Mouse (Mus musculus) right cerebral cortex, postnatal 36 days (tissue): ENCODE data around the gene Comp.

Experiments
- DNase-seq, 2 experiments: peaks; one replicate each; pipeline ENCODE4 v3.0.0; 2022; ENCODE audit warnings: low spot score in 2 of 2, mixed read lengths in 1 of 2

Gene Comp

GRCm38 (mm10) chr8:70397611-70398563 is 24.5 kb downstream of the Comp start:
- no peak for DNase-seq

GRCm38 (mm10) chr8:70404212-70404611 is 30.9 kb downstream of the Comp start:
- DNase-seq: no peak

GRCm38 (mm10) chr8:70405189-70405588 is 31.8 kb downstream of the Comp start:
- DNase-seq: no peak

GRCm38 (mm10) chr8:70406427-70407069 is 33.2 kb downstream of the Comp start:
- no peak for DNase-seq

- DNase-seq: no peak
Measured at GRCm38 (mm10) chr8:70408301-70408700, 34.9 kb downstream of the Comp start.

- no peak for DNase-seq
Measured at GRCm38 (mm10) chr8:70409019-70409418, 35.7 kb downstream of the Comp start.

GRCm38 (mm10) chr8:70409455-70409871 is 36.1 kb downstream of the Comp start:
- peak in 1 of 2 experiments; percentile 42 for DNase-seq

- DNase-seq: no peak
Measured at GRCm38 (mm10) chr8:70410281-70410680, 36.9 kb downstream of the Comp start.

GRCm38 (mm10) chr8:70414310-70414946 is 41.1 kb downstream of the Comp start:
- no peak for DNase-seq

GRCm38 (mm10) chr8:70415540-70416451 is 42.4 kb downstream of the Comp start:
- no peak for DNase-seq

- DNase-seq: peak in 1 of 2 experiments; percentile 72
Measured at GRCm38 (mm10) chr8:70416941-70417340, 43.6 kb downstream of the Comp start.

GRCm38 (mm10) chr8:70417914-70418313 is 44.6 kb downstream of the Comp start:
- peak; percentile 85 to 91 for DNase-seq

GRCm38 (mm10) chr8:70418954-70419353 is 45.6 kb downstream of the Comp start:
- DNase-seq: peak; percentile 57 to 66

- DNase-seq: no peak
Measured at GRCm38 (mm10) chr8:70419879-70420643, 46.7 kb downstream of the Comp start.

- DNase-seq: no peak
Measured at GRCm38 (mm10) chr8:70421349-70422104, 48.2 kb downstream of the Comp start.

- DNase-seq: no peak
Measured at GRCm38 (mm10) chr8:70422722-70423121, 49.4 kb downstream of the Comp start.

- DNase-seq: no peak
Measured at GRCm38 (mm10) chr8:70426300-70426907, 53.0 kb downstream of the Comp start.

GRCm38 (mm10) chr8:70431213-70431612 is 57.9 kb downstream of the Comp start:
- DNase-seq: no peak
